Mouse (Mus musculus) urinary bladder, postnatal 10 days (tissue): ENCODE data around the gene 4930579F01Rik.

Experiments used
- DNase-seq: peaks from one replicate; pipeline ENCODE4 v3.0.0; 2022; ENCODE audit warnings: low spot score

The 4930579F01Rik gene

DNA sequence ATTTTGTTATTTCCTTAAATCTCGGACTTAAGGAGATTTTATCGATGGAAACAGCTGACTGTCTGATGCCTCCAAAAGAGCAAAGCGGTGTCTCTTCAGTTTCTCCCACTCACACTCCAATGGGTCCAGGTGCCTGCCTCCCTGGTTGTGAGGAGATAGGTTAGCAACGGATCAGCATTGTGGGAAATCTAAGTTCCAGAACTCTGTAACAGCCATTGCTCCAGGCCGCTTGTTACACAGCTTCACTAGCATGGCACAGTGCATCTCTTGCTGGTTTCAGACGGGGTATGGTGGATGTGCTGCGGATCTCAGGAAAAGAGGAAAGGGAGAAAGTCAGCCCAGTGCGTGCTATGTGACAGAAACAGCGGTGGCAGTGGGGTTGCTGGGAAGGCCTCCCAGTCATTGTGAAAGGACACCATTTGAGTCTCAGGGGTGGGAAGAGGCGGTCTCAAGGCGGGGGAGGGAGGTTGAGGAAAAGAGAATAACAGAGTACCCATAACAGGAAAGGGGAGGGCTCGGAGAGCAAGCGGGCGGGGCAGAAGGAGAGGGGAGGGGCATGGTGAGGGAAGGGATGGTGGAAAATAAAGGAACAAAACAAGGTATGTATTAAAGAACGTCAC is at the start of gene 4930579F01Rik:
TSS of gene 4930579F01Rik (minus strand) at position 143 of the 620 bp plus-strand sequence.
- DNase-seq: no peak

DNA sequence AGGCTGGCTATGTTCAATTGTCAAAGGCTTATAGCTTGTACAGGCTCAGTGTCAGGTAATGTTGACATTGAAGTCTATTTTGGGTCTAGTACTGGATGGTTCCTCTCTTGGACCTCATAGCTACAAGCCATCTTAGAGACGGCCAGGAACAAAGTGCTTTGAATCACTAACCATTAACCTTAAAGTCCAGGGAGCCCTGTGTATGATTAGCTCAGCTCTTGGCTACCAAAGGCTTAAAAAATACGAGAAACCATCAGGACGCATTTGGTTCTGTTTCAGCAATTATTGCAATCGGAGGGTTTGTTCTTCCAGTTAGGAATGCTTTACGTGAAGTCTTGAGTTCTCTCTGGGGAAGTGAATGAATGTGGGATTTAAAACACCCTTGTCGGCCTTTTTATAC is 49.3 kb upstream of the 4930579F01Rik start:
- no peak for DNase-seq

DNA sequence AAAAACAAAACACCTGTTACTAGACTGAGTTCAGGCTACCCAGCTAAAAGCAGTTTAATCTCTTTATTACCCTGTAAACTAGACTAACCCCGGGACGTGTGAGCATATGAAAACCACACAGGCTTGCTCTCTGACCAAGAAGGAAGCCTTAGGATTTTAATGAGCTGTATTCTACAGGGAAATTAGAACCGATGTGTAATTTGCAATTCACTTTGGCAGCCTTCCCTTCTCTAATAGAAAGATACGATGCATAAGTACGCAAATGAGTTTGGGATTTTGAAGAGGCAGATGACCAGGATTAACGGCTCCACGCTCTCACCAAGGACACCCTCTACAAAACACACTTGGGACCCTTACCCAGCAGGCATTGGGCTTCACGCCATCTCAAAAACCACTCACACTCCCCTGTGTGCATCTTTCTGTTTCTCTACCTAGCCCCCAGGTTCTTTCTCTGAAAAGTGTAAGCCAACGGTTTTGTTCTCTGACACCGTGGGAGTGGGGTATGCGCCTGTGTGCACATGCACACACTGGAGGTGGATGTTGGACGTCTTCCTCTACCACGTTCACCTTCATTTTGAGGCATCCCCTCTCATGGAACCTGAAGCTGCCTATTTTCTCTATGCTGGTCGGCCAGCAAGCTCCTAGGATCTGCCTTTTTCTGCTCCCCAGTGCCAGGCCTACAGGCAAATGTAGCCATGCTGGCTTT is 48.5 kb upstream of the 4930579F01Rik start:
- DNase-seq: no peak

DNA sequence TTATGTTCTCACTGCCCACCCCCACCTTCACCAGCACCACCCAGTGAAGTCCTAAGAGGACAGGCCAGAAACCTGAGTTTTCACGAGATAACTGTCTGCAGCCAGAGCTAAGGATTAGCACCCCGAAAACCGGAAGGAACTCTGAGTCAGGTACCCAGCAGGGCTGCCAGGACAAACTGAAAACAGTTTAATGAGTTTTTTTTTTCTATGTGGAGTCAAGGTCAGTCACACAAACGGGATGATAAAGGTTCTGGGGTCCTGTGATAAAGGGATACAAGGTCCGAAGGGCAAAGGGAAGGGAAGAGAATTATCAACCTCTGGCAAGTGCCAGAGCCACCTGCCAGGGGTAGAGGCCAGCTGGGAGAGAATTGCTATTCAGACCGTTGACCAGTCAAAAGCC is 47.7 kb upstream of the 4930579F01Rik start:
- no peak for DNase-seq

DNA sequence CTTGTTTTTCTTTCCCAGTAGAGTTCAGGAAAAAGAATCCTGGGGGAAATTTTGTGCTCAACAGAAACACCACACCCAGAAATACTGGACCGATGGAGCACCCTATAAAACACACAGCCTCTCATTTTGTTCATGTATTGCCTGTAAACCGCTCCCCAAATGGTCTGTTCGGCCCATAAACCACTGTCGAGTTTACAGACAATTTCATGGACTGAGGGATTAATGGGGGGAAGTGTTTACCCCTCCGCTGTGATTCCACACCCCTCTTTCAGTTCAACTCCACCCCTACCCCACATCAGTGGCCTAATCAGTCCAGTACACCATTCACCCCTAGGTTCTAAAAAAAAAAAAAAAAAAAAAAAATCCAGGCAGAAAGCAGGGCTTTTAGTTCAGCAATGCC is 47.3 kb upstream of the 4930579F01Rik start:
- no peak for DNase-seq

DNA sequence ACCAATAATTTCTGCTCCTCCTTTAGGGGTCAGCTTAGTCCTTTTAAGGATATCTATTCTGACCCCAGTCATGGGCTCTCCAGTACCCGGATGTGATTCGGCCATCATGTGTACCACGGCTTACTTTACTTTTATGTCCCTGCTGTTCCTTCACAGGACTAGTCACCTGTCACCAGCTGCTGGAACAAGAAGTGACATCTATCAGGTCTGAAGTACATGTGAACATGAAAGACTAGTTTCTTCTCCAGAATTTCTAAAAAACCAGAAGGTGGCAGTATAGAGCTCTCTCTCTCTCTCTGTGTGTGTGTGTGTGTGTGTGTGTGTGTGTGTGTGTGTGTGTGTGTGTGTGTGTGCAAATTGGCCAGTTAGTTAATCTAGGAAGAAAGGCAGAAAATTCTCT is 46.8 kb upstream of the 4930579F01Rik start:
- no peak for DNase-seq

DNA sequence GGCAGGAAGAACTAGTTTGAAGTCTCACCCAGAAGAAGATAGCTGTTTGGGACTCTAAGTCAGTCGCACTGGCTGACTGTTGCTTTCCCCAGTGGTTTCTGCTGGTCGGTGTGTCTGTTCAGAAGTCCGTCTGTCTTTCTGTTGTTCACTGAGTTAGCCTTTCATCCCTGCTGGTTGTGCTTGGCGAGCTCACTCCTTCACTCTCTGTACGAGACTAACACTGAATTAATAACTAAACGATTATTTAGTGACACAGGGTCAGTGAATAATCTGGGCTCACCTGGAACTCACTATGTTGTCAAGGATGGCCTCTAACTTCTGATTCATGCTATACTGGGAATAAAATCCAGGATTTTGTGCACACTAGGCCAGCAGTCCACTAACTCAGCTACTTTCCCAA is 45.8 kb upstream of the 4930579F01Rik start:
- DNase-seq: no peak

DNA sequence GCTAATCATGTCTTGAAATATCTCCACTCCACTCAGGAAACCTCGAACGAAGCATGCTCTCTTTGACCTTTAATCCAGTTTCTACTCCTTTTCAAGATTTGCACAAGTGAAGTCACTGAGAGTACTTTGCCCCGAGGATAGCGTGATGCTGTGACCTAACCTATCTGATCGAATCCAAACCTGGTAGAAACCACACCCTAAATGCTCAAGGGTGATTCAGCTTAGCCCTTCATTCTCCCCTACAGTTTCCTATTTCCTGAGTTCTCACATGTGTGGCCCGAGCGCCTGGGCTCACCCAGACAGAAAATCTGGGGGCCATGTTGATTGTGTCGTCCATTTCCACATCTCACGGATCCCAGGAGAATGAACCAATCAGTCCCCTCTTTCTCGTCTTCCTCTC is 44.4 kb upstream of the 4930579F01Rik start:
- DNase-seq: no peak

DNA sequence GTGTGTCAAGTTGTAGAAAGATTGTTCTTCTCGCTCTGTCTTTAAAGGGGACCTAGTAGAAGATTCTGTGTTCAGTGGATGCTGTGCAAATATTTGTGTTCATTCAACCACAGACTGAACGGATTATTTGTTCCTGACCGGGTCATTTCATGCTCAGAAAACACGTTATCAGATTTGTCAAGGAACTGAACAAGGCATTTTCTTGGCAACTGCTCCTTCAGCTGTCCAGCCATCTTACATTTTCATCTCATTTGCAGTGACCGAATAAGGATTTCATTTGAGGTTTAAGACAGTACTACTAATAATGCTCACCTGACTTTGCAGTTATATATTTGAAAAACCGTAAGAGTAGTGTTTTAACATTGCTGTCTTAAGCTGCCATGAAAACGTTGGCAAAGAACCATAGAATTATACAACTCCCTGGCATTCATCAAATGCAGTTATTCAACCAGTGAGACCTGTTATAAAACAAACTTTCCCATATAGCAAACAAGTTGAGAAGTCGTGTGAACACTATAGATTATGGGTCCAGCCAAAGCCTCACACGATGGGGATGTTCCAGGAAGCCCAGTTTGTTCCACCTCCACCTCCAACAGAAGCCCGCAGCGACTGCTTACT is 43.0 kb upstream of the 4930579F01Rik start:
- DNase-seq: no peak

DNA sequence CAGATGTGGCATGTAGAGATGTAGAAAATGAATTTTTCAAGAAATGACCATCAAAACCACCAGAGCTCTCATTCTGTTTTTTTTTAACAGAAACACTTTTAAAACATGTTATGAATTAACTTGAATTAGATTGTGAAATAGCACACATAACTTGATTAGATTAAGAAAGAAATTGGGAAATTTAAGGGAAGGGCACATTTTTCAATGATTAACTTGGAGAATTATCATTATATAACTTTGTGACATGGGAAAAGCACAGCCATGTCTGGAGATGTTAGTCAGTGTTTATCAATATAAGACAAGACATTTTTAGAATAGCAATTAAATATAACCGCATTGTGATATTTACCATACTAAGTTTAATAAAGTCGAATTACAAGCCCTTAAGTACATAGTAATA is 37.9 kb upstream of the 4930579F01Rik start:
- no peak for DNase-seq

DNA sequence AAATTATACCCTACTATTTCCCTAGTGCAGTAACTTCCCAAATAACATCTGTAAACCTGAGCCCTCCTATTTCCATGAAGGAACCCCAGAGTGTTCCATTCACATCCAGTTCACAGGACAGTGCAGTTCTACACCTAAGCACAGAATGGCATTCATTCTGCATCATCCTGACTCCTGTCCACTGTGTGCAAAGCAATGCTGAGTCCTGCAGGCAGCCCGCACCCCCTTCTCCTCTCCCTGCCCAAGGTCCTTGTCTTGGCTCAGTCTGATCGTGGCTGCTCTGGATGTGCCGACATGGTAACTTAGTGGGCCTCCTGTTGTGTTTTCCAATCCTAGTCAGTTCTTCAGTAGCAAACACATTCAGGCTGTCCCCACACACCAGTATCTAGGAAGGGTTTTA is 36.6 kb upstream of the 4930579F01Rik start:
- DNase-seq: no peak

DNA sequence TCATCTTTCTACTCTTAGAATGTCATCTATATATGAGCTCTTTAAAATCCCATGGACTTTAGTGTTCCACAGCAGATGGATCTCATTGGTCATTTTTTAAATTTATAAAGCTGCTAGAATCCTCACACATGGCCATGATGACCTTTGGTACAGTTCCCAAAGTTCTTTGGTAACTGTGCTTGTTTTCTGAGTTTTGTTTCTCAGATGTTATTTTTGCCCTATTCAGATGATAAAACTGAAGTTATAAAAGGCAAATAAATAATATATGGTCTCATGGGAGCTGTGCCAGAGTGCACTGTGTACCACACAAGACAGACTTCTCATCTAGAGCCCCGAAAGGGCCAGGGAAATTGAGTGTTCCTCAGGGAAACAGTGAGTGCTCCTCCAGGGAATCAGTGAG is 35.8 kb upstream of the 4930579F01Rik start:
- no peak for DNase-seq

DNA sequence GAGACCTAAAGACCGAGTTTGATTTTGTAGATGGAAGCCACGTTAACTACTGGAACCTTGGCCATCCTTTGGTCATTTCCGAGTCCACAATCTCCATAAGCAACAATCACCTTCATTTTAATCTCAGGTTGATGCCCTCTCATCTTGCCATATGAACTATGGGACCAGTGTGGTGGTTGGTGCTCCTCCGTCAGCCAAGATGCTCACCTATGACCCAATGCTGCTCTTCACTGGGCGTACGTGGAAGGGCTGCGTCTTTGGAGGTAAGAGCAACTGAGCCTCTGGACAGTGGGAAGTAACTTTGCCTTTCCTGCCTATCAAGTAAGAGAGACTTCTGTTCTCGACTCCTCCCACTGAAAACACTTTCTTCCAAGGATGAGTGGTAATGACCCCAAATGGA is 34.2 kb upstream of the 4930579F01Rik start:
- no peak for DNase-seq

DNA sequence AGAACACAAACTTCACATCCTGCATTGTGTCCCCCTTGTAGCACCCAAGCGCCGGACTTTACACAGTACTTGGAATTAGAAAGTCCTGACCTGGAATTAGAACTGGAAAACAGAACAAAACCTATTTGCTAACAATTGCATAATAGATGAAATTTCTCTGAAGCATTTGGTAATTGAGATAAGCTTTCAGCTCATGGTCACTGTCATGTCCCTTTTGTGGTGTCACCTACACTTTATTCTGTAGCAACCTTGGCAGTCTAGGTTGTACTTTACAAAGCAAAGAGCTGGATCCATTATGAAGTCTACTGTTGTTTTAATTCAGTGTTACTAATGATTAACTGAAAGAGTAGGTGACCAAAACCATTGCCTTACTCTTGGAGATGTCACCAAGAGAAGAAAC is 33.5 kb upstream of the 4930579F01Rik start:
- no peak for DNase-seq

DNA sequence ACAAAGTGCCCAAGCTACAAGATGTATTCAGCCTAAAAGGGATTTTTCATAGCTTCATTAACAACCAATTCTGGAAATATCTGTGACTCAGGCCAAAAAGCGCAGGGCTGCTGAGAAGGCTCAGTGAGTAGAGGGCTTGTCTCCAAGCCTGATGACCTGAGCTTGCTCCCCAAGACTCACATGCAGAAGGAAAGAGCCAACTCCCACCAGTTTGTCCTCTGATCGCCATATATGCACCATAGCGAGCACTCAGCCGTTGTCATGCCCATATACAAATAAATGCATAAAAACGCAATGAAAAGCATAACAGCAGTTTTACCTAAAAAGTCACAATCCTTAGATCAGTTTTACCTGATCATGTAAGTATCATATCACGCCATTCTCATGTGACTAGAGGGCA is 32.9 kb upstream of the 4930579F01Rik start:
- DNase-seq: no peak

DNA sequence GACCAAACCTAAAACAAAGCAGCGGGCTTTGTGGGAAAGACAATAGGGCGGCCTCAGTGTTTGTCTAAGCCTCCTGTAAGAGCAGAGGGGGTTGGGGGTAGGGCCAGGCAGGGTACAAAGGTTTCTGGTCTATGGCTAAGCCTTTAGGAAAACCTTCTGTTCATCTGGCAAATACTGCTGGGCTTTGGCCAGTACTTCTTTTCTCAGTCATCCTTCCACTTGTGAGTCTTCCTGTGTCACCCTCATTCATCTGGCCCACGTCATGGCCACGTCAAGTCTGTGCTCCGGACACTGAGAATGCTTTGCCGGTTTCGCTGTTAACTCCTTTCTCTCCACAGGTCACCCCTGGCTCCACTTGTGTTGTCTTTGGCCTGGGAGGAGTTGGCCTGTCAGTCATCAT is 32.2 kb upstream of the 4930579F01Rik start:
- no peak for DNase-seq

DNA sequence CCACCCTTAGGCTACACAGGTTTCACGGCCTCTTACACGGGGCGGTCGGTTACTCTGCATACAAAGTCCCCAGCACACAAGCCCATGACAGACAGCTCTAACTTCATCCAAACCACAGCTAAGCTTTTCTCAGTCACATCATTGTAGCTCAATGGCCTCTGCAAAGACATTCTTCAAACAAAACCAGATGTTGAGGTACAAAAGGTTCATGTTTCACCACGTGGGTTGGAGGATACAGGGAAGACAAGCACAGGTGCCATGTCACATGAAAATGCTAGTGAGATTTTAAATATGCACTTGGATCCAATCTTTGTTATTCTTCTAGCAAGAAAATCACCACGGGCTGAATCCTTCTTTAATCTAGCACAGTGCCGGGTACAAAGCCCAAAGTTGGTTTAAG is 31.7 kb upstream of the 4930579F01Rik start:
- DNase-seq: no peak

DNA sequence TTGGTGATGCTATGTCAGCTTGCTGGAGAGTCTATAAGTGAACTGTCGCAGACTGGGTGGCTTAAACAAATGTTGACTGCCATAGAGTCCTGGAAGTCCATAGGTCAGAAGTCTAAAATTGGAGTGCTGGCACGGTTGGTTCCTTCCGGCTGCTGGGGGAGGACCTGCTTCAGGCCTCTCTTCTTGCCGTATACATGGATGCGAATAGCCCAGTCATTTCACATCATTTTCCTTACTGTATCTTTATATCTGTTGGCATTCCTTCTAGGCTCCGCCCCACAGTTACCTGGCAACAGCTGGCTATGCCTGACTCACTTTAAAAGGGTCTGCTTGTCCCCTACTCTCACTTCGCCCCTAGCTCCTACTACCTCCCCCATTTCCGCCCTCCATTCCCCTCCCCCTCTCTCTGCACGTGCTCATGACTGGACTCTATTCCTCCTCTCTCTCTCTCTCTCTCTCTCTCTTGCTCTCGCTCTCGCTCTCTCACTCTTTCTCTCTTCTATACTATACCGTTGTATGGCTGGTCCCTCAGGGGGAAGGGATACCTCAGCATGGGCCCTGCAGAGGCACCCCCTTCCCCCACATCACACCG is 30.8 kb upstream of the 4930579F01Rik start:
- DNase-seq: no peak

DNA sequence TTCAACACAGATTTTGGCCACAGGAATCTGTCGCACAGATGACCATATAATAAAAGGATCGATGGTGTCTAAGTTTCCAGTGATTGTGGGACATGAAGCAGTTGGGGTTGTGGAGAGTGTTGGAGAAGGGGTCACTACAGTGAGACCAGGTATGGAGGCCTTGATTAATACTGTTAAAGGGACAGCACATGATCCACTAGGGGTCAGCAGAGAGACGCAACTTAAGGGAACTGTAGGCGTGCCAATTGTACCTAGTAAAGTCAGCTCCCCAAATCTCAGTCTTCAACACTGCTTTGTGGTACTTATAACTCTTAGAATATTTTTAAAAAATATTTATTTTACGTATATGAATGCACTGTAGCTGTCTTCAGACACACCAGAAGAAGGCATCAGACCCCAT is 29.3 kb upstream of the 4930579F01Rik start:
- DNase-seq: no peak

DNA sequence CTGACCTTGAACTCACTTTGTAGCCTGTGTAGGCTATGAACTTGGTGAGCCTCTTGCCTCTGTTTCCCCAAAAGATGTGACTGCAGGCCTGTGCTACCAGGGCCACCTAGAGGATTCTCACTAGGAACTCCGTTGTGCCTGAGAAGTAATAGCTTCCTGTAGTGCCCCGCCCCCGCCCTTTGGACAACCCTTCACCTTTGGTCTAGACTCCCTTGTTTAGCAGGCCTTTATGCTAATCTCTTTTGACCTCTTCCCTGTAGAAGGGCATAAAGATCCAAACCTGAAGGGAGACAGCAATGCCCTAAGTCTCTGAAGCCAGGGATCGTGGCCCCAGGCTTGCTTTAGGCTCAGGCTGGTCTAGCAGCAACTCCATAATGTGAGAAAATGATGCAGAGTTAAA is 28.9 kb upstream of the 4930579F01Rik start:
- DNase-seq: no peak

DNA sequence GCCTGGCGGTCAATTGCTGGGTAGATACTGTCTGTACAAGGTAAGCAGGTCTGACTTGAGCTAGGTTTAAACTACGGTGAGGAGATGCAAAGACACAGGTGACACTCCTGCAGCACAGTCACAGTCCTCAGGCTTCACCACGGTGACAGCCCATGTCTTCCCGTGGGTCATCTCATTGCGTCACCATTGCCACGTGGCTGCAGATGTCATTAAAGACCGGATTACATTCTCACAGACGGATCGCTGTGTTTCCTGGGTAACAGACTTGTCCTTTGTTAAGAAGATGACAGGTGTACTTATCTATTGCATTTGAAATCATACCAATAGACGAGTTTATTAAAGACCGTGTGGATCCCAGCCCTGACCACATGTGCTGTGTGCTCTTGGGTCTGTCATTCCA is 27.5 kb upstream of the 4930579F01Rik start:
- no peak for DNase-seq

DNA sequence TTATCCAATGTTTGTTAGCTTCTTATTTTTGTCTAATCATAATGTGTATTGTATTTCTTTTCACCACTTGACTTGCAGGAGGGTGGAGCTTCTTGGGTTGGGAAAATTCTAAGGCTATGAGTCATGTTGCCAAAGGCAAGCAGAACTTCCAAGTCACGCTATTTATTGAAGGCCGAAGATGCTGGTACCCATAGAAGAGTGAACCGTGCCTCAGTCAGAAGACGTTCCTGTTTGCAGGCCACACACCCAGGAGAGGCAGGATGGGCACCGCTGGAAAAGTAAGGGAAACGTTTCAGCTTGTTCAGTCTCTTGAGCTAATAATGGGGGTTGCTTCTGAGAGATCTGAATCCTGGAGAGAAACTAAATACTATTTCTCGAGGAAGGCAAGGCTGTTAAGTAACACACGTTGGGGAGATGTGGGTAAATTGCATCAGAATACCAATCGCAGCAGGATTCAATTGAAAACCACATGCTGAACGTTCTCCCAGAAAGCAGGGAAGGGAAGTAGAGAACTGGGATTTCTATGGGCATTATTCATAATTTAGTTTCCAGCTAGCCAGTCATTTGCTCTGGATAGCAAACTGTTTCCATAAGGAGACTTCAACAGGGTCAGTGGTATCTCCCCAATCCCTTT is 24.1 kb upstream of the 4930579F01Rik start, which contains the start of gene Adh7:
TSS of gene Adh7 (plus strand) at position 130 of the 634 bp plus-strand sequence.
- no peak for DNase-seq

DNA sequence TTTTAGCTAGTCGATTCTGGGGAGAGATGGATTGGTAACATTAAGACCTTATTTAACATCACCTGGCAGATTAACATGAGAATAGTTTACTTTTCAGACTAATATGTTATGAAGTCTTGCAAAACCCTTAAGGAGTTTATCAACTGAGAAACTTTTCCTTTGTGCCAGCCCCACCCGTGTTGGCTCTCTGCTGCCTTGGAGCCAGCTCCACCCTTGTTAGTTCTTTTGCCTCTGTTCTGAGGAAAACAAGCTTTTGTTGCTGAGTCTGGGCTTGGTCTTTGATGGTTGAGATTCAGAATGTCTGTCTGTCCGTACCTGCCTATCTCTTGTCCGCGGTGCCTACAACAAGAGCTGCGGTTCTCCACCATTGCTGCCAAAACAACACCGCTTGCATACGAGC is 22.5 kb upstream of the 4930579F01Rik start:
- no peak for DNase-seq
